Mouse (Mus musculus) stomach, embryonic 16.5 days (tissue): ENCODE results near the gene Phex. TPM values are rescaled to one million over a fixed set of nuclear protein-coding genes. Genes with fewer than 3 reads are reported as not detected.

Experiments used
- ATAC-seq: fragments of 200-750 bp; cut with Nextera tagmentation; 2 replicates; pipeline ENCODE4 v1.8.0; 2017; ENCODE audit warnings: moderate number of reproducible peaks, moderate TSS enrichment; ENCODE audit not compliant: insufficient read depth, low FRiP score
- H3K27ac ChIP-seq: fragments of 300-500 bp; sonication (generic); 2 replicates; pipeline ENCODE4 v1.5.1; 2014; ENCODE audit warnings: low read length
- H3K27me3 ChIP-seq: fragments of 300-500 bp; sonication (generic); 2 replicates; pipeline ENCODE4 v1.6.1; 2014; ENCODE audit warnings: low read length, control low read depth, mixed read lengths; ENCODE audit not compliant: control insufficient read depth, insufficient read depth
- H3K36me3 ChIP-seq: fragments of 300-500 bp; sonication (generic); 2 replicates; pipeline ENCODE4 v1.6.1; 2014; ENCODE audit warnings: low read length; ENCODE audit not compliant: control insufficient read depth, insufficient read depth
- H3K4me1 ChIP-seq: fragments of 300-500 bp; sonication (generic); 2 replicates; pipeline ENCODE4 v1.6.1; 2014; ENCODE audit warnings: low read length, control low read depth, mixed read lengths; ENCODE audit not compliant: control insufficient read depth, insufficient read depth
- H3K4me2 ChIP-seq: fragments of 300-500 bp; sonication (generic); 2 replicates; pipeline ENCODE4 v1.6.1; 2014; ENCODE audit warnings: low read depth, low read length, mixed read lengths
- H3K4me3 ChIP-seq: fragments of 300-500 bp; sonication (generic); replicated peaks from 2 replicates; pipeline ENCODE4 v1.5.1; 2014; ENCODE audit warnings: mild to moderate bottlenecking, low read length
- H3K9ac ChIP-seq: fragments of 300-500 bp; sonication (generic); 2 replicates; pipeline ENCODE4 v1.6.1; 2014; ENCODE audit warnings: low read length
- H3K9me3 ChIP-seq: fragments of 300-500 bp; sonication (generic); replicated peaks from 2 replicates; pipeline ENCODE4 v1.6.1; 2016; ENCODE audit warnings: low read length, control low read depth; ENCODE audit not compliant: control insufficient read depth
- WGBS: fragments of 180-500 bp; shearing (Covaris S2); extraction: QIAGEN DNeasy Blood & Tissue Kit; methylation state at CpG from one replicate; pipeline ENCODE4 v1.1.7; 2014; 5-methylcytosine and 5-hydroxymethylcytosine counted together
- polyA plus RNA-seq: library from polyadenylated mRNA; unstranded; fragments of >200 nt; fragmentation: Nextera tagmentation; extraction: Ambion mirVana; gene quantifications from 2 replicates; pipeline ENCODE4 v1.2.1, GENCODE M21; 2015

The Phex gene
- polyA plus RNA-seq, 1 experiment from 2014 or later: 0.22 TPM

DNA sequence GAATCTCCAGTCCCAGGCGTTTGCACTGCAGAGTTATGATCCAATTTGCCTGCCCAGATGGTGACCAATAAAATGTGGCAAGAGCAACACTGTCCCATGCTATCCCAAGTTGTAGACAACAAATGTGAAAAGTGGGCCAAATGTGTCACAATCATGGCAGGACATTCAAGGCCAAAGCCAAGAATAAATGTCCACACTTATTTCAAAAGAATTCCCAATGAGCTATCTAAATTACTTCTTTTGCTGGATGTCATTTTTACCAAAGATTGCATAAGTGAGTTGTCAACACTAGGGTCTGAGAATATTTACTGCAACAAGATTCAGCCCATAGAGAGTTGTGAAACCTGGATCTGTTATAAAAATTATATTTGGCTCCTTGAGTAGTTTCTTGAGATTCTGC is 86.7 kb downstream of the Phex start:
- 77% methylated on average over 1 of the region's 1 CpGs for WGBS
- H3K27me3 ChIP-seq: no peaks in the 10 kb centered on the region
- H3K36me3 ChIP-seq: no peaks in the 10 kb centered on the region
- H3K9ac ChIP-seq: no peak overlapping the region
- H3K9me3 ChIP-seq: no peaks in the 10 kb centered on the region
- no peak overlapping the region for H3K4me3 ChIP-seq
- no peak for ATAC-seq
- H3K27ac ChIP-seq: no peak overlapping the region
- H3K4me1 ChIP-seq: no peaks in the 10 kb centered on the region
- no peak overlapping the region for H3K4me2 ChIP-seq

GRCm38 (mm10) chrX:157327756-157328155 is 87.4 kb downstream of the Phex start:
- no peaks in the 10 kb centered on the region for H3K4me1 ChIP-seq
- no peak overlapping the region for H3K4me3 ChIP-seq
- no peak overlapping the region for H3K27ac ChIP-seq
- H3K27me3 ChIP-seq: no peaks in the 10 kb centered on the region
- H3K9ac ChIP-seq: no peak overlapping the region
- WGBS: 56% methylated on average over 3 of the region's 3 CpGs
- H3K4me2 ChIP-seq: no peak overlapping the region
- no peaks in the 10 kb centered on the region for H3K9me3 ChIP-seq
- ATAC-seq: no peak
- no peaks in the 10 kb centered on the region for H3K36me3 ChIP-seq

GRCm38 (mm10) chrX:157324396-157324795 is 90.7 kb downstream of the Phex start:
- no peak overlapping the region for H3K4me3 ChIP-seq
- H3K9ac ChIP-seq: no peak overlapping the region
- H3K4me1 ChIP-seq: no peaks in the 10 kb centered on the region
- 87% methylated on average over 3 of the region's 3 CpGs for WGBS
- no peaks in the 10 kb centered on the region for H3K36me3 ChIP-seq
- ATAC-seq: no peak
- H3K4me2 ChIP-seq: no peak overlapping the region
- no peak overlapping the region for H3K27ac ChIP-seq
- H3K27me3 ChIP-seq: no peaks in the 10 kb centered on the region
- no peaks in the 10 kb centered on the region for H3K9me3 ChIP-seq

- no peaks in the 10 kb centered on the region for H3K9me3 ChIP-seq
- H3K36me3 ChIP-seq: no peaks in the 10 kb centered on the region
- H3K27me3 ChIP-seq: no peaks in the 10 kb centered on the region
- 75% methylated on average over 3 of the region's 3 CpGs for WGBS
- no peak for ATAC-seq
- no peaks in the 10 kb centered on the region for H3K4me1 ChIP-seq
- H3K4me3 ChIP-seq: no peak overlapping the region
- no peak overlapping the region for H3K9ac ChIP-seq
- no peak overlapping the region for H3K27ac ChIP-seq
- no peak overlapping the region for H3K4me2 ChIP-seq
Observed at GRCm38 (mm10) chrX:157310331-157310730, 104.8 kb downstream of the Phex start.

DNA sequence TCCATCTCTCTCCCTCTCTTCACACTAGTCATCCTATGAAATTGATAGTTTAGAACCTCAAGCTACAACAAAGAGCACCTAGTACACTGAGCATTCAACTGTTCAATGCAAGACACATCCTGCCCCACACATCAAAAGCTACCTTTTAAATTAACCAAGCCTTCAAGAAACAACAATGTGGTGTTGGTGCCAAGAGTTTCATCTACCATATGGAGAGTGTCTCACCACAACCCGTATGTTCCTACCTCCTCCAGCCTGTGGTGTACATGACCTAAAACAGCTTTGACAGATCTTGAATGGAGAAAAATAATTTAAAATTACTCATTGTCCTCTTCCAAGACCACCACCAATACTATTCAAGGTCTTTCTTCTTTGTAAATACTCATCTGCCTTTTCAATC is 106.9 kb downstream of the Phex start:
- no peak overlapping the region for H3K27ac ChIP-seq
- H3K4me1 ChIP-seq: no peaks in the 10 kb centered on the region
- H3K9ac ChIP-seq: no peak overlapping the region
- H3K4me2 ChIP-seq: no peak overlapping the region
- no peaks in the 10 kb centered on the region for H3K27me3 ChIP-seq
- no peaks in the 10 kb centered on the region for H3K9me3 ChIP-seq
- H3K36me3 ChIP-seq: no peaks in the 10 kb centered on the region
- H3K4me3 ChIP-seq: no peak overlapping the region
- WGBS: 67% methylated on average over 1 of the region's 1 CpGs
- no peak for ATAC-seq

DNA sequence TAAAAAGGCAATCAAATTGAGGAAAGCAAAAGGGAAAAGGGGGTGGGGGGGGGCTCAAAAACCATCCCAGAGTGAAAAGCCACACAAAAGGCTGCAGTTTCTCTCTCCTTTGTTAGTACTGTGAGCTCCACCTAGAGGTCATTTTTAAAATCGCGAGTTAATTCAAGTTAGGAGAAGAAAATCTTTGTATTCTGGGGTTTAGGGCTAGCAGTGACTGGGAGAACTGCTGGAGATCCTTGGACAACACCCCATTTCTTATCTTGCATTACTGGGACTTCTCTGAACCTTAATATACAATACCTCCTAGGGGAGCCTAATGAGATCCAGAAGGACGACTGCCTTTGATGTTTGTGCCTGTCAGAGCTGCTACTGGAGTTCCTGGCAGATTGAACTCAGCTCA is 107.7 kb downstream of the Phex start:
- Histone ChIP-seq H3K27ac (no peak overlapping the region), H3K4me2 (no peak overlapping the region), H3K4me3 (no peak overlapping the region), H3K27me3 (no peaks in the 10 kb centered on the region), H3K9me3 (no peaks in the 10 kb centered on the region), H3K4me1 (no peaks in the 10 kb centered on the region), H3K36me3 (no peaks in the 10 kb centered on the region), H3K9ac (no peak overlapping the region)
- 6% methylated on average over 3 of the region's 3 CpGs for WGBS
- ATAC-seq: no peak

- no peak overlapping the region for H3K27ac ChIP-seq
- H3K4me3 ChIP-seq: no peak overlapping the region
- no peaks in the 10 kb centered on the region for H3K36me3 ChIP-seq
- H3K9me3 ChIP-seq: no peaks in the 10 kb centered on the region
- no peaks in the 10 kb centered on the region for H3K4me1 ChIP-seq
- no peak for ATAC-seq
- WGBS: 49% methylated on average over 4 of the region's 4 CpGs
- no peak overlapping the region for H3K4me2 ChIP-seq
- H3K27me3 ChIP-seq: no peaks in the 10 kb centered on the region
- no peak overlapping the region for H3K9ac ChIP-seq
Observed at GRCm38 (mm10) chrX:157306796-157307405, 108.2 kb downstream of the Phex start.

- 79% methylated on average over 5 of the region's 5 CpGs for WGBS
- no peaks in the 10 kb centered on the region for H3K9me3 ChIP-seq
- H3K27ac ChIP-seq: no peak overlapping the region
- H3K27me3 ChIP-seq: no peaks in the 10 kb centered on the region
- no peaks in the 10 kb centered on the region for H3K36me3 ChIP-seq
- ATAC-seq: no peak
- H3K9ac ChIP-seq: no peak overlapping the region
- no peak overlapping the region for H3K4me2 ChIP-seq
- H3K4me1 ChIP-seq: no peaks in the 10 kb centered on the region
- no peak overlapping the region for H3K4me3 ChIP-seq
Observed at GRCm38 (mm10) chrX:157305852-157306232, 109.3 kb downstream of the Phex start.

DNA sequence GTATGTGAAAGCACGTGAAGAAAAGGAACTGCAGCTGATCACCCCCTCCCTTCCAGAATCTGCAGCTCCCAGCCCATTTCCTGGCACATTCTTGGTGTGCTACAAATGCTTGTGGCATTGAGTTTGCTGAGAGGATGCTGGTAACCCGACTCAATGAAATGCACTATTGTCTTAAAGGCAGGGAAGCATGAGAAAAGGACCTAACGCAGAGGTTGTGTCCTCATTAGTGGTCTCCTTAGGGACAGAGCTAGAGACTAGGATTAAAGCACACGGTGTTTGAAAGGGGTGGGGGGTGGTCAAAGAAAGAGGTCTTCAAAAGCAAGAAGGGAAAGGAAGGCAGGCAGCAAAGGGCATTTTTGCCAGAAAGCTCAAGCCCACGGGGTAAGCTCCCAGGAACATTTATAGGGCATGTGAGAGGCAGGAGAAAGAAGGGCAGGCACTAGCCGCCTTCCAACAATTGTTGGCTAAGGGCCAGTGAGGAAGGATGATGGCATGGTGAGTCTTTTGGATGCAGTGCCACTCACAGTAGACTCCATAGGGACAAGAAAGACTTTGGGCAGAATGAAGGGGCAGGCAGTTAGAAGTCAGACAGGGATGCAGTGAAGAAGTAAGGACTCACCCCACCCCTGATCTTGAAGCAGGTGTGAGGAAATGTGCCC is 109.8 kb downstream of the Phex start:
- no peaks in the 10 kb centered on the region for H3K36me3 ChIP-seq
- H3K9me3 ChIP-seq: no peaks in the 10 kb centered on the region
- H3K4me2 ChIP-seq: no peak overlapping the region
- no peak overlapping the region for H3K4me3 ChIP-seq
- no peak overlapping the region for H3K27ac ChIP-seq
- H3K27me3 ChIP-seq: no peaks in the 10 kb centered on the region
- H3K4me1 ChIP-seq: no peaks in the 10 kb centered on the region
- 49% methylated on average over 6 of the region's 6 CpGs for WGBS
- no peak overlapping the region for H3K9ac ChIP-seq
- ATAC-seq: no peak
